Mouse (Mus musculus): ENCODE results near the gene AC141477.1. TPM values are rescaled to one million over a fixed set of nuclear protein-coding genes. Genes with fewer than 3 reads are reported as not detected.

AC141477.1 gene
- polyA plus RNA-seq, 1 experiment from 2014 or later: not detected

Other genes starting within 250 kb of the AC141477.1 start
- gene Prmt2, start 202.6 kb downstream of the AC141477.1 start, polyA plus RNA-seq (2016; fragmentation: Nextera tagmentation; extraction: Ambion mirVana): 57.5 and 63.0 TPM in 2 replicates
- gene S100b, start 186.6 kb downstream of the AC141477.1 start, polyA plus RNA-seq (2016; fragmentation: Nextera tagmentation; extraction: Ambion mirVana): 0.10 TPM in 1 of 2 replicates, not detected in the other
- 5.3 and 7.1 TPM in 2 replicates for gene Dip2a, start 95.2 kb downstream of the AC141477.1 start, polyA plus RNA-seq (2016; fragmentation: Nextera tagmentation; extraction: Ambion mirVana)
- gene Pcnt, start 2.3 kb upstream of the AC141477.1 start, polyA plus RNA-seq (2016; fragmentation: Nextera tagmentation; extraction: Ambion mirVana): 21.5 and 25.0 TPM in 2 replicates
- gene 2610028H24Rik, start 8.6 kb upstream of the AC141477.1 start, polyA plus RNA-seq (2016; fragmentation: Nextera tagmentation; extraction: Ambion mirVana): not detected in 2 replicates
- 74.8 and 81.7 TPM in 2 replicates for gene Mcm3ap, start 28.5 kb upstream of the AC141477.1 start, polyA plus RNA-seq (2016; fragmentation: Nextera tagmentation; extraction: Ambion mirVana)
- 11.5 and 12.1 TPM in 2 replicates for gene Ybey, start 28.7 kb upstream of the AC141477.1 start, polyA plus RNA-seq (2016; fragmentation: Nextera tagmentation; extraction: Ambion mirVana)
- gene Lss, start 91.1 kb upstream of the AC141477.1 start, polyA plus RNA-seq (2016; fragmentation: Nextera tagmentation; extraction: Ambion mirVana): 63.1 and 63.5 TPM in 2 replicates
- not detected in 2 replicates for gene Spatc1l, start 121.8 kb upstream of the AC141477.1 start, polyA plus RNA-seq (2016; fragmentation: Nextera tagmentation; extraction: Ambion mirVana)
- gene Ftcd, start 135.2 kb upstream of the AC141477.1 start, polyA plus RNA-seq (2016; fragmentation: Nextera tagmentation; extraction: Ambion mirVana): not detected in 2 replicates
- gene Col6a2, start 183.2 kb upstream of the AC141477.1 start, polyA plus RNA-seq (2016; fragmentation: Nextera tagmentation; extraction: Ambion mirVana): 5.4 and 5.9 TPM in 2 replicates

All from forebrain, embryonic 10.5 days (tissue).